Mouse (Mus musculus) intestine, postnatal 0 days (tissue): ENCODE measurements at regions not wholly inside any gene's neighbourhood (a gene's known extent, or its start where the extent isn't known, plus 50 kb on each side); places are given as distances from the start of the nearest gene placed in this dataset.

ENCODE experiments used
- ATAC-seq: fragments of 200-750 bp; cut with Nextera tagmentation; 2 replicates; pipeline ENCODE4 v1.8.0; 2017; ENCODE audit warnings: mild to moderate bottlenecking, moderate TSS enrichment, moderate library complexity
- H3K27ac ChIP-seq: fragments of 300-500 bp; sonication (generic); 2 replicates; pipeline ENCODE4 v1.5.1; 2014; ENCODE audit warnings: mild to moderate bottlenecking, low read depth, low read length, moderate library complexity
- H3K27me3 ChIP-seq: fragments of 300-500 bp; sonication (generic); replicated peaks from 2 replicates; pipeline ENCODE4 v1.6.1; 2014; ENCODE audit warnings: low read length, mixed read lengths; ENCODE audit not compliant: control insufficient read depth, insufficient read depth
- H3K36me3 ChIP-seq: fragments of 300-500 bp; sonication (generic); 2 replicates; pipeline ENCODE4 v1.6.1; 2014; ENCODE audit warnings: mild to moderate bottlenecking, moderate library complexity; ENCODE audit not compliant: control insufficient read depth, insufficient read depth
- H3K4me1 ChIP-seq: fragments of 300-500 bp; sonication (generic); replicated peaks from 2 replicates; pipeline ENCODE4 v1.6.1; 2014; ENCODE audit warnings: antibody characterized with exemption, low read length, mixed read lengths; ENCODE audit not compliant: control insufficient read depth, insufficient read depth
- H3K4me2 ChIP-seq: fragments of 300-500 bp; sonication (generic); replicated peaks from 2 replicates; pipeline ENCODE4 v1.6.1; 2014; ENCODE audit warnings: low read depth, mild to moderate bottlenecking, moderate library complexity
- H3K4me3 ChIP-seq: fragments of 300-500 bp; sonication (generic); 2 replicates; pipeline ENCODE4 v1.5.1; 2014; ENCODE audit warnings: low read depth, low read length
- H3K9ac ChIP-seq: fragments of 300-500 bp; sonication (generic); 2 replicates; pipeline ENCODE4 v1.6.1; 2014; ENCODE audit warnings: mild to moderate bottlenecking, low read depth, low read length
- H3K9me3 ChIP-seq: fragments of 300-500 bp; sonication (generic); 2 replicates; pipeline ENCODE4 v1.6.1; 2016; ENCODE audit warnings: mixed run types; ENCODE audit not compliant: control insufficient read depth
- CTCF ChIP-seq: sonication (generic); IDR thresholded peaks from 2 replicates; pipeline ENCODE4 v1.5.1; 2016; ENCODE audit warnings: low read depth, mild to moderate bottlenecking, control low read depth, antibody characterized with exemption, moderate library complexity
- WGBS: fragments of 180-500 bp; shearing (Covaris S2); extraction: QIAGEN DNeasy Blood & Tissue Kit; methylation state at CpG from one replicate; pipeline ENCODE4 v1.1.7; 2014; 5-methylcytosine and 5-hydroxymethylcytosine counted together

DNA sequence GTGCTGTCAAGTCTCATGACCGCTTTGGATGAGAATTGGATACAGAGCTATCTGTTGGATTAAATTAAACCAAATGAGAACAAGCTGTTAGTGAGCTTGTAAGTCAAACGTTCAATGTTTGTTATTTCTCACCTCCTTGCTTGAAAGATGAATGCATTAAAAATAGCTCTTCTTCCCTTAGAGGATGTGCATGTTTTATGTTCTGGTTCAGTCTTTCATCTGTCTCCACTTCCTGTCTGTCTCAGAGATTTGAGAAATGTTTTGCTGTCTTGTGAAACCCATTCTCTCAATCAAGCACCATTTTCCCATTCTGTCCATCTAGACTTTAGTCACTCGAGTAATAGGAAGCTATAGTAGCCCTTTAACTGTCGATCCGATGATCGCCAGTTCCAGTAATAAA, 90.4 kb downstream of the Icos start:
- Histone ChIP-seq H3K4me1 (no peaks in the 10 kb centered on the region), H3K9ac (no peak overlapping the region), H3K27ac (no peak overlapping the region), H3K9me3 (no peaks in the 10 kb centered on the region), H3K4me2 (no peak overlapping the region), H3K36me3 (no peaks in the 10 kb centered on the region), H3K27me3 (no peaks in the 10 kb centered on the region), H3K4me3 (no peak overlapping the region)
- ATAC-seq = no peak
- WGBS = 74% methylated on average over 6 of the region's 6 CpGs
- no peak for TF ChIP-seq CTCF

DNA sequence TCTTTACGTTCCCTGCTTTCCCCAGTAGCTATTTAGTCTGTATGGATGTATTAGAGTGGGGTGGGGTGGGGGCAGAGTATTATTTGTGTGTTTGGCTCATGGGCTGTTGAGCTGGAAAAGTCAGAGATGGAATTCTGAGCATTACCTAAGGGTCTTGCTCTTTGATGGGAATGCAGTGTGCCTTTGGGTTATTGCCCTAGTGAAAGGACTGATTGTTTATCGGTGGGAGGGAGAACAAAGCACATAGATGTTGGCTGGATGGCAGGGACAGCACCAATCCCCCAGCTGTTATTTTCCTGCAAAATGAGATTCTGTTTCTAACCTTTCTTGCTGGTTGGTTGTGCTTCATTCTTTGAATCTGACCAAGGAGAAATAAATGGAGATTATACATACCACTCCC, 96.4 kb downstream of the Icos start:
- WGBS = 82% methylated on average over 2 of the region's 2 CpGs
- no peak overlapping the region for H3K4me2 ChIP-seq
- H3K4me3 ChIP-seq = no peak overlapping the region
- no peaks in the 10 kb centered on the region for H3K27me3 ChIP-seq
- no peaks in the 10 kb centered on the region for H3K4me1 ChIP-seq
- no peaks in the 10 kb centered on the region for H3K9me3 ChIP-seq
- no peak overlapping the region for H3K9ac ChIP-seq
- H3K36me3 ChIP-seq = no peaks in the 10 kb centered on the region
- no peak for ATAC-seq
- TF ChIP-seq CTCF = no peak
- H3K27ac ChIP-seq = no peak overlapping the region

- no peak overlapping the region for H3K4me3 ChIP-seq
- H3K9ac ChIP-seq = no peak overlapping the region
- H3K36me3 ChIP-seq = no peaks in the 10 kb centered on the region
- no peak for TF ChIP-seq CTCF
- no peaks in the 10 kb centered on the region for H3K27me3 ChIP-seq
- no peak for ATAC-seq
- H3K4me1 ChIP-seq = no peaks in the 10 kb centered on the region
- no peak overlapping the region for H3K27ac ChIP-seq
- no peaks in the 10 kb centered on the region for H3K9me3 ChIP-seq
- WGBS = 79% methylated on average over 1 of the region's 1 CpGs
- H3K4me2 ChIP-seq = no peak overlapping the region
Measured at GRCm38 (mm10) chr1:61075335-61075734, 97.6 kb downstream of the Icos start.

GRCm38 (mm10) chr1:61084732-61085131, 107.0 kb downstream of the Icos start:
- Histone ChIP-seq H3K27ac (no peak overlapping the region), H3K9me3 (no peaks in the 10 kb centered on the region), H3K4me3 (no peak overlapping the region), H3K36me3 (no peaks in the 10 kb centered on the region), H3K27me3 (no peaks in the 10 kb centered on the region), H3K9ac (no peak overlapping the region), H3K4me1 (no peaks in the 10 kb centered on the region), H3K4me2 (no peak overlapping the region)
- TF ChIP-seq CTCF = no peak
- ATAC-seq = no peak

DNA sequence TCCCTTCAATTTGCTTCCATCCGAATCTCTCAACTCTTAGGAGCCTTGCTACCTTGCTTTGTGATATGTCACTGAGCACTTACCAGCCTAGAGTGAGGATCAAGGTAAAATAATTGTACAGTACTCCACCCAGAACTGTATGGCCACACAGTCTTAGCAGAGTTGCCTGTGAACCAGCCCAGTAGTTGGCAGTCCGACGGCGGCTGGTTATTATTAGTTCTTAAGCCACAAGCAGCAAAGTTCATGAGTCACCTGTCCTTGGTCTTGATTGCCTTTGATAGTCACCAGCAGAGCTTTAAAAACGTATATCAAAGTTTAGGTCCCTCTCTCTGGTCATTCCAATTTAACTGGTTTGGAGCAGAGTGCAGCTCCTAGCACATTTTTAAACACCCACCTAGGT, 109.1 kb downstream of the Icos start:
- H3K36me3 ChIP-seq = no peaks in the 10 kb centered on the region
- no peaks in the 10 kb centered on the region for H3K9me3 ChIP-seq
- WGBS = 60% methylated on average over 5 of the region's 5 CpGs
- no peak overlapping the region for H3K4me3 ChIP-seq
- TF ChIP-seq CTCF = no peak
- no peaks in the 10 kb centered on the region for H3K4me1 ChIP-seq
- no peak overlapping the region for H3K9ac ChIP-seq
- no peak overlapping the region for H3K4me2 ChIP-seq
- ATAC-seq = no peak
- no peaks in the 10 kb centered on the region for H3K27me3 ChIP-seq
- H3K27ac ChIP-seq = no peak overlapping the region

GRCm38 (mm10) chr1:61090801-61091200, 113.1 kb downstream of the Icos start:
- H3K27me3 ChIP-seq = no peaks in the 10 kb centered on the region
- no peak overlapping the region for H3K9ac ChIP-seq
- H3K9me3 ChIP-seq = no peaks in the 10 kb centered on the region
- no peaks in the 10 kb centered on the region for H3K36me3 ChIP-seq
- no peak for TF ChIP-seq CTCF
- no peaks in the 10 kb centered on the region for H3K4me1 ChIP-seq
- 89% methylated on average over 1 of the region's 1 CpGs for WGBS
- H3K4me3 ChIP-seq = no peak overlapping the region
- H3K4me2 ChIP-seq = no peak overlapping the region
- ATAC-seq = no peak
- no peak overlapping the region for H3K27ac ChIP-seq

GRCm38 (mm10) chr1:61095481-61096165, 117.9 kb downstream of the Icos start:
- Histone ChIP-seq H3K4me2 (no peak overlapping the region), H3K36me3 (no peaks in the 10 kb centered on the region), H3K9me3 (no peaks in the 10 kb centered on the region), H3K27me3 (no peaks in the 10 kb centered on the region), H3K4me1 (no peaks in the 10 kb centered on the region), H3K4me3 (no peak overlapping the region), H3K9ac (no peak overlapping the region), H3K27ac (no peak overlapping the region)
- ATAC-seq = no peak
- TF ChIP-seq CTCF = no peak
